Mouse (Mus musculus) frontal cortex, adult (tissue): ENCODE data around the gene Igsf11.

Experiments used
- ATAC-seq: cut with Nextera tagmentation; 2 replicates; pipeline ENCODE4 v1.9.2; 2017; ENCODE audit warnings: mild to moderate bottlenecking, moderate library complexity, mixed read lengths; ENCODE audit not compliant: low TSS enrichment

Igsf11 gene

GRCm38 (mm10) chr16:38892371-38892770 lies at the start of gene Igsf11:
Gene Igsf11, plus strand, starts transcription at chr16:38892671.
- ATAC-seq: no peak

- peak; percentile 76 for ATAC-seq
These were observed 34.2 kb upstream of the Igsf11 start for GRCm38 (mm10) chr16:38858120-38858749.

GRCm38 (mm10) chr16:38860548-38860947 lies 31.9 kb upstream of the Igsf11 start:
- no peak for ATAC-seq

GRCm38 (mm10) chr16:38864358-38864757 lies 28.1 kb upstream of the Igsf11 start:
- no peak for ATAC-seq

GRCm38 (mm10) chr16:38873231-38873630 lies 19.2 kb upstream of the Igsf11 start:
- peak; percentile 75 for ATAC-seq

GRCm38 (mm10) chr16:38874481-38874880 lies 18.0 kb upstream of the Igsf11 start:
- peak; percentile 98 for ATAC-seq

GRCm38 (mm10) chr16:38898816-38899425 lies 6.5 kb downstream of the Igsf11 start:
- ATAC-seq: no peak

GRCm38 (mm10) chr16:38900024-38900423 lies 7.6 kb downstream of the Igsf11 start:
- no peak for ATAC-seq

GRCm38 (mm10) chr16:38902111-38902778 lies 9.8 kb downstream of the Igsf11 start:
- ATAC-seq: peak; percentile 82

GRCm38 (mm10) chr16:38903020-38903419 lies 10.5 kb downstream of the Igsf11 start:
- ATAC-seq: no peak

GRCm38 (mm10) chr16:38904202-38904601 lies 11.7 kb downstream of the Igsf11 start:
- no peak for ATAC-seq

GRCm38 (mm10) chr16:38905911-38906310 lies 13.4 kb downstream of the Igsf11 start:
- ATAC-seq: no peak

- no peak for ATAC-seq
These were observed 15.8 kb downstream of the Igsf11 start for GRCm38 (mm10) chr16:38908304-38908703.

GRCm38 (mm10) chr16:38909506-38909905 lies 17.0 kb downstream of the Igsf11 start:
- no peak for ATAC-seq

- no peak for ATAC-seq
These were observed 17.6 kb downstream of the Igsf11 start for GRCm38 (mm10) chr16:38910088-38910487.

GRCm38 (mm10) chr16:38915451-38915850 lies 23.0 kb downstream of the Igsf11 start:
- ATAC-seq: no peak

- ATAC-seq: no peak
These were observed 23.7 kb downstream of the Igsf11 start for GRCm38 (mm10) chr16:38916053-38916786.

GRCm38 (mm10) chr16:38916885-38917284 lies 24.4 kb downstream of the Igsf11 start:
- ATAC-seq: no peak

- ATAC-seq: peak; percentile 85
These were observed 25.6 kb downstream of the Igsf11 start for GRCm38 (mm10) chr16:38918121-38918520.

- no peak for ATAC-seq
These were observed 28.0 kb downstream of the Igsf11 start for GRCm38 (mm10) chr16:38920488-38920887.

GRCm38 (mm10) chr16:38924940-38925339 lies 32.5 kb downstream of the Igsf11 start:
- peak; percentile 68 for ATAC-seq

- no peak for ATAC-seq
These were observed 36.3 kb downstream of the Igsf11 start for GRCm38 (mm10) chr16:38928760-38929159.
